Mouse (Mus musculus): ENCODE results near the gene Iqca. TPM values are rescaled to one million over a fixed set of nuclear protein-coding genes. Genes with fewer than 3 reads are reported as not detected.

Gene Iqca
- polyA plus RNA-seq, 1 experiment from 2014 or later: not detected

GRCm38 (mm10) chr1:90088192-90088990 is 64.8 kb downstream of the Iqca start:
- no peak overlapping the region for H3K4me3 ChIP-seq (replicated peaks; ENCODE audit: low read length)
- H3K4me2 ChIP-seq (ENCODE audit: low read depth, low read length): no peak overlapping the region
- no peak overlapping the region for H3K27ac ChIP-seq (ENCODE audit: low read length)
- no peaks in the 10 kb centered on the region for H3K9me3 ChIP-seq (replicated peaks; ENCODE audit: control insufficient read depth, low read length)
- no peaks in the 10 kb centered on the region for H3K27me3 ChIP-seq (ENCODE audit: control insufficient read depth, insufficient read depth, low read length)
- H3K4me1 ChIP-seq (ENCODE audit: control insufficient read depth, insufficient read depth, low read length): no peaks in the 10 kb centered on the region
- no peaks in the 10 kb centered on the region for H3K36me3 ChIP-seq (ENCODE audit: control insufficient read depth, insufficient read depth, low read length)
- ATAC-seq (ENCODE audit: insufficient read depth, low FRiP score): no peak
- no peak overlapping the region for H3K9ac ChIP-seq (ENCODE audit: low read length)
- 74% methylated on average over 6 of the region's 6 CpGs for WGBS

GRCm38 (mm10) chr1:90086461-90086860 is 66.7 kb downstream of the Iqca start:
- Histone ChIP-seq H3K4me1 (ENCODE audit: control insufficient read depth, insufficient read depth, low read length) (no peaks in the 10 kb centered on the region), H3K27ac (ENCODE audit: low read length) (no peak overlapping the region), H3K27me3 (ENCODE audit: control insufficient read depth, insufficient read depth, low read length) (no peaks in the 10 kb centered on the region), H3K4me3 (replicated peaks; ENCODE audit: low read length) (no peak overlapping the region), H3K9me3 (replicated peaks; ENCODE audit: control insufficient read depth, low read length) (no peaks in the 10 kb centered on the region), H3K36me3 (ENCODE audit: control insufficient read depth, insufficient read depth, low read length) (no peaks in the 10 kb centered on the region), H3K4me2 (ENCODE audit: low read depth, low read length) (no peak overlapping the region), H3K9ac (ENCODE audit: low read length) (no peak overlapping the region)
- ATAC-seq (ENCODE audit: insufficient read depth, low FRiP score): no peak
- 91% methylated on average over 10 of the region's 10 CpGs for WGBS

GRCm38 (mm10) chr1:90085526-90086157 is 67.6 kb downstream of the Iqca start:
- Histone ChIP-seq H3K27ac (ENCODE audit: low read length) (no peak overlapping the region), H3K4me2 (ENCODE audit: low read depth, low read length) (no peak overlapping the region), H3K36me3 (ENCODE audit: control insufficient read depth, insufficient read depth, low read length) (no peaks in the 10 kb centered on the region), H3K9ac (ENCODE audit: low read length) (no peak overlapping the region), H3K27me3 (ENCODE audit: control insufficient read depth, insufficient read depth, low read length) (no peaks in the 10 kb centered on the region), H3K9me3 (replicated peaks; ENCODE audit: control insufficient read depth, low read length) (no peaks in the 10 kb centered on the region), H3K4me3 (replicated peaks; ENCODE audit: low read length) (no peak overlapping the region), H3K4me1 (ENCODE audit: control insufficient read depth, insufficient read depth, low read length) (no peaks in the 10 kb centered on the region)
- 64% methylated on average over 6 of the region's 6 CpGs for WGBS
- ATAC-seq (ENCODE audit: insufficient read depth, low FRiP score): no peak

GRCm38 (mm10) chr1:90076291-90076690 is 76.9 kb downstream of the Iqca start:
- Histone ChIP-seq H3K9ac (ENCODE audit: low read length) (no peak overlapping the region), H3K27ac (ENCODE audit: low read length) (no peak overlapping the region), H3K27me3 (ENCODE audit: control insufficient read depth, insufficient read depth, low read length) (no peaks in the 10 kb centered on the region), H3K4me3 (replicated peaks; ENCODE audit: low read length) (no peak overlapping the region), H3K4me2 (ENCODE audit: low read depth, low read length) (no peak overlapping the region), H3K36me3 (ENCODE audit: control insufficient read depth, insufficient read depth, low read length) (no peaks in the 10 kb centered on the region), H3K4me1 (ENCODE audit: control insufficient read depth, insufficient read depth, low read length) (no peaks in the 10 kb centered on the region), H3K9me3 (replicated peaks; ENCODE audit: control insufficient read depth, low read length) (no peaks in the 10 kb centered on the region)
- 88% methylated on average over 2 of the region's 2 CpGs for WGBS
- no peak for ATAC-seq (ENCODE audit: insufficient read depth, low FRiP score)

GRCm38 (mm10) chr1:90074779-90075178 is 78.4 kb downstream of the Iqca start:
- H3K4me2 ChIP-seq (ENCODE audit: low read depth, low read length): no peak overlapping the region
- no peaks in the 10 kb centered on the region for H3K27me3 ChIP-seq (ENCODE audit: control insufficient read depth, insufficient read depth, low read length)
- WGBS: 56% methylated on average over 5 of the region's 5 CpGs
- H3K36me3 ChIP-seq (ENCODE audit: control insufficient read depth, insufficient read depth, low read length): no peaks in the 10 kb centered on the region
- H3K4me1 ChIP-seq (ENCODE audit: control insufficient read depth, insufficient read depth, low read length): no peaks in the 10 kb centered on the region
- no peaks in the 10 kb centered on the region for H3K9me3 ChIP-seq (replicated peaks; ENCODE audit: control insufficient read depth, low read length)
- no peak overlapping the region for H3K9ac ChIP-seq (ENCODE audit: low read length)
- no peak overlapping the region for H3K27ac ChIP-seq (ENCODE audit: low read length)
- no peak for ATAC-seq (ENCODE audit: insufficient read depth, low FRiP score)
- no peak overlapping the region for H3K4me3 ChIP-seq (replicated peaks; ENCODE audit: low read length)

GRCm38 (mm10) chr1:90071812-90072580 is 81.2 kb downstream of the Iqca start:
- Histone ChIP-seq H3K9me3 (replicated peaks; ENCODE audit: control insufficient read depth, low read length) (no peaks in the 10 kb centered on the region), H3K27ac (ENCODE audit: low read length) (no peak overlapping the region), H3K4me1 (ENCODE audit: control insufficient read depth, insufficient read depth, low read length) (no peaks in the 10 kb centered on the region), H3K27me3 (ENCODE audit: control insufficient read depth, insufficient read depth, low read length) (no peaks in the 10 kb centered on the region), H3K9ac (ENCODE audit: low read length) (no peak overlapping the region), H3K4me3 (replicated peaks; ENCODE audit: low read length) (no peak overlapping the region), H3K4me2 (ENCODE audit: low read depth, low read length) (no peak overlapping the region), H3K36me3 (ENCODE audit: control insufficient read depth, insufficient read depth, low read length) (no peaks in the 10 kb centered on the region)
- 57% methylated on average over 13 of the region's 13 CpGs for WGBS
- no peak for ATAC-seq (ENCODE audit: insufficient read depth, low FRiP score)

GRCm38 (mm10) chr1:90060599-90060998 is 92.6 kb downstream of the Iqca start:
- Histone ChIP-seq H3K27ac (ENCODE audit: low read length) (no peak overlapping the region), H3K9me3 (replicated peaks; ENCODE audit: control insufficient read depth, low read length) (no peaks in the 10 kb centered on the region), H3K4me2 (ENCODE audit: low read depth, low read length) (no peak overlapping the region), H3K9ac (ENCODE audit: low read length) (no peak overlapping the region), H3K36me3 (ENCODE audit: control insufficient read depth, insufficient read depth, low read length) (no peaks in the 10 kb centered on the region), H3K27me3 (ENCODE audit: control insufficient read depth, insufficient read depth, low read length) (no peaks in the 10 kb centered on the region), H3K4me1 (ENCODE audit: control insufficient read depth, insufficient read depth, low read length) (no peaks in the 10 kb centered on the region), H3K4me3 (replicated peaks; ENCODE audit: low read length) (no peak overlapping the region)
- WGBS: 14% methylated on average over 7 of the region's 7 CpGs
- no peak for ATAC-seq (ENCODE audit: insufficient read depth, low FRiP score)

GRCm38 (mm10) chr1:90060054-90060453 is 93.1 kb downstream of the Iqca start:
- Histone ChIP-seq H3K4me3 (replicated peaks; ENCODE audit: low read length) (no peak overlapping the region), H3K9ac (ENCODE audit: low read length) (no peak overlapping the region), H3K4me2 (ENCODE audit: low read depth, low read length) (no peak overlapping the region), H3K36me3 (ENCODE audit: control insufficient read depth, insufficient read depth, low read length) (no peaks in the 10 kb centered on the region), H3K27ac (ENCODE audit: low read length) (no peak overlapping the region), H3K27me3 (ENCODE audit: control insufficient read depth, insufficient read depth, low read length) (no peaks in the 10 kb centered on the region), H3K4me1 (ENCODE audit: control insufficient read depth, insufficient read depth, low read length) (no peaks in the 10 kb centered on the region), H3K9me3 (replicated peaks; ENCODE audit: control insufficient read depth, low read length) (no peaks in the 10 kb centered on the region)
- 69% methylated on average over 3 of the region's 3 CpGs for WGBS
- ATAC-seq (ENCODE audit: insufficient read depth, low FRiP score): no peak

- Histone ChIP-seq H3K4me1 (ENCODE audit: control insufficient read depth, insufficient read depth, low read length) (no peaks in the 10 kb centered on the region), H3K27ac (ENCODE audit: low read length) (no peak overlapping the region), H3K4me3 (replicated peaks; ENCODE audit: low read length) (no peak overlapping the region), H3K36me3 (ENCODE audit: control insufficient read depth, insufficient read depth, low read length) (no peaks in the 10 kb centered on the region), H3K9ac (ENCODE audit: low read length) (no peak overlapping the region), H3K4me2 (ENCODE audit: low read depth, low read length) (no peak overlapping the region), H3K27me3 (ENCODE audit: control insufficient read depth, insufficient read depth, low read length) (no peaks in the 10 kb centered on the region), H3K9me3 (replicated peaks; ENCODE audit: control insufficient read depth, low read length) (no peaks in the 10 kb centered on the region)
- no peak for ATAC-seq (ENCODE audit: insufficient read depth, low FRiP score)
- 86% methylated on average over 4 of the region's 4 CpGs for WGBS
These were observed 98.2 kb downstream of the Iqca start for GRCm38 (mm10) chr1:90054991-90055390.

Data from stomach, embryonic 16.5 days (tissue).